Mouse (Mus musculus): ENCODE measurements at regions not wholly inside any gene's neighbourhood (a gene's known extent, or its start where the extent isn't known, plus 50 kb on each side); places are given as distances from the start of the nearest gene placed in this dataset.
A peak's percentile ranks its signal among the peaks of the same experiment; 100 is the strongest.

GRCm38 (mm10) chr16:30870110-30870509, 211.1 kb downstream of the Xxylt1 start:
- TF ChIP-seq CTCF (conservative IDR thresholded peaks at IDR 0.05; ENCODE audit: low read length) (peak; percentile 71), POU5F1 (IDR thresholded peaks at IDR 0.05; ENCODE audit: borderline replicate concordance, low read length) (no peak)
